Mouse (Mus musculus): ENCODE results near the gene Pde6h.
"Not testable (repeated sequence)": the region's sequence is repeated elsewhere in the genome, so short reads cannot be mapped to it uniquely, and the experiment has no call there.

Pde6h gene

GRCm38 (mm10) chr6:136923532-136923931 is at the start of gene Pde6h:
Gene Pde6h (plus strand): TSS chr6:136923832.
- no peak for DNase-seq

- no peak for DNase-seq
Observed at GRCm38 (mm10) chr6:136874599-136874998, 49.0 kb upstream of the Pde6h start.

- no peak for DNase-seq
Observed at GRCm38 (mm10) chr6:136875670-136876069, 48.0 kb upstream of the Pde6h start, which contains the start of gene Mgp. Gene Mgp (minus strand): TSS chr6:136875823.

GRCm38 (mm10) chr6:136881678-136882077 is 42.0 kb upstream of the Pde6h start:
- DNase-seq, result no peak

GRCm38 (mm10) chr6:136883431-136883915 is 40.2 kb upstream of the Pde6h start:
- no peak for DNase-seq

GRCm38 (mm10) chr6:136883961-136884360 is 39.7 kb upstream of the Pde6h start:
- DNase-seq, result no peak

GRCm38 (mm10) chr6:136884766-136885165 is 38.9 kb upstream of the Pde6h start:
- not testable (repeated sequence) for DNase-seq

GRCm38 (mm10) chr6:136887854-136888253 is 35.8 kb upstream of the Pde6h start:
- no peak for DNase-seq

- no peak for DNase-seq
Observed at GRCm38 (mm10) chr6:136889067-136889466, 34.6 kb upstream of the Pde6h start.

GRCm38 (mm10) chr6:136889554-136889953 is 34.1 kb upstream of the Pde6h start:
- DNase-seq, result no peak

- DNase-seq, result no peak
Observed at GRCm38 (mm10) chr6:136892002-136892401, 31.6 kb upstream of the Pde6h start.

- DNase-seq, result no peak
Observed at GRCm38 (mm10) chr6:136894532-136895339, 28.9 kb upstream of the Pde6h start.

GRCm38 (mm10) chr6:136897789-136898188 is 25.8 kb upstream of the Pde6h start:
- DNase-seq, result no peak

GRCm38 (mm10) chr6:136898222-136898621 is 25.4 kb upstream of the Pde6h start:
- DNase-seq, result no peak

- no peak for DNase-seq
Observed at GRCm38 (mm10) chr6:136898954-136899353, 24.7 kb upstream of the Pde6h start.

GRCm38 (mm10) chr6:136900369-136901009 is 23.1 kb upstream of the Pde6h start:
- no peak for DNase-seq

- DNase-seq, result no peak
Observed at GRCm38 (mm10) chr6:136901010-136901409, 22.6 kb upstream of the Pde6h start.

GRCm38 (mm10) chr6:136902527-136902926 is 21.1 kb upstream of the Pde6h start:
- DNase-seq, result no peak

GRCm38 (mm10) chr6:136903885-136904470 is 19.7 kb upstream of the Pde6h start:
- no peak for DNase-seq

- no peak for DNase-seq
Observed at GRCm38 (mm10) chr6:136906283-136906936, 17.2 kb upstream of the Pde6h start.

- DNase-seq, result no peak
Observed at GRCm38 (mm10) chr6:136906937-136907293, 16.7 kb upstream of the Pde6h start.

- DNase-seq, result no peak
Observed at GRCm38 (mm10) chr6:136910247-136910890, 13.3 kb upstream of the Pde6h start.

All from spleen, adult 18-20 months (tissue).